Comparison of ENCODE assay signal across 9 mouse cellular contexts in the genomic region with DNA sequence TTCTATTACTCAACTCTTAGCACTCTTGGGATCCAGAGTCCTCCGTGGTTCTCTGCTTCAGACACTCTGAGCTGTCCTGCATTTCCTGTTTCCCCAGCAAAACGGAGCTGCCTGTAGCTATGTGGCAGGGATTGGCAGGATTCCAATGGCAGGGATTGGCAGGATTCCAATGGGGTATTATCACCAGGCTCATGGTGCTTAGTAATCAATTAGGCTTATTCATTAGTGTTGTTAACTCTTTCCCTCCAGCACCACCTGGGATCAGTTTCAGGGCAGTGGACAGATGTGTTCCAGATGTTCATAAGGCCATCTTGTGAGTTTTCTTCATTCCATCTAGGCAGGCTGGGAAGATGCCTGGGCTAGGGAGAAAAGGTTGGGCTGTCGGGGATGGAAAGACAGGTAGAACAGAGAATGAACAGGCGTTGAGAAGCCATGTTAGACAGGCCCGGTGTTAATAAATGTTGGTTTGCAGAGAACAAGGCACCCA.
A peak's percentile ranks its signal among the peaks of the same experiment; 100 is the strongest.
DNase-seq lines count a peak whose midpoint lies in the region; ATAC-seq and TF ChIP-seq lines count a peak whose summit lies in the region.
"Had no signal": no experiment of that assay in that cellular context is flagged by ENCODE, and none has a peak within 500 bp of the region (broad histone marks: within the 10 kb centered on the region; RNA-seq: fewer than 3 reads in every experiment).

No protein-coding gene starts in this region.

- WGBS in heart, embryonic 12.5 days: 40% methylated on average over 5 of the region's 5 CpGs
- 44% methylated on average over 5 of the region's 5 CpGs for WGBS in heart, adult 2 months
- 29% methylated on average over 5 of the region's 5 CpGs for WGBS in cerebellum, adult 2 months
- WGBS in forebrain, postnatal 0 days: 15% methylated on average over 5 of the region's 5 CpGs
- 45% methylated on average over 5 of the region's 5 CpGs for WGBS in neural tube, embryonic 12.5 days

- no peak for DNase-seq in heart, adult 2 months
- DNase-seq in cerebellum, adult 2 months: peak; percentile 33 to 39
- DNase-seq in forebrain, postnatal 0 days: peak; percentile 87
- peak; percentile 52 to 58 for DNase-seq in kidney, postnatal 4 days
- DNase-seq in gastrocnemius, postnatal 14 days: no peak

- no peak for TF ChIP-seq EP300 in heart, adult 2 months (IDR thresholded peaks at IDR 0.05; ENCODE audit: insufficient read depth, low read depth, low read length)

- peak overlapping the region; percentile 41 for H3K4me2 ChIP-seq in heart, embryonic 12.5 days
- H3K4me2 ChIP-seq in forebrain, postnatal 0 days (ENCODE audit: low read depth): 0 out of 2 replicates have a peak overlapping the region, but pooled peaks have one; percentile 17
- H3K4me2 ChIP-seq in neural tube, embryonic 12.5 days (replicated peaks): no peak overlapping the region

- no peaks in the 10 kb centered on the region for H3K79me2 ChIP-seq in heart, adult 2 months (replicated peaks; ENCODE audit: control insufficient read depth, insufficient read depth, low read length)

- no peak overlapping the region for H3K4me3 ChIP-seq in heart, embryonic 12.5 days
- H3K4me3 ChIP-seq in heart, adult 2 months: no peak overlapping the region
- no peak overlapping the region for H3K4me3 ChIP-seq in cerebellum, adult 2 months (replicated peaks; ENCODE audit: insufficient read depth, low read depth, low read length)
- no peak overlapping the region for H3K4me3 ChIP-seq in forebrain, postnatal 0 days (ENCODE audit: low read depth, low read length)
- H3K4me3 ChIP-seq in neural tube, embryonic 12.5 days: no peak overlapping the region
- H3K4me3 ChIP-seq: erythroblast, embryonic 14.5 days had no signal

- no peaks in the 10 kb centered on the region for H3K9me3 ChIP-seq in heart, embryonic 12.5 days (replicated peaks)
- no peaks in the 10 kb centered on the region for H3K9me3 ChIP-seq in forebrain, postnatal 0 days (ENCODE audit: low read length)
- H3K9me3 ChIP-seq in neural tube, embryonic 12.5 days: no peaks in the 10 kb centered on the region

- H3K27ac ChIP-seq in heart, embryonic 12.5 days (ENCODE audit: poor library complexity, severe bottlenecking): 0 out of 2 replicates have a peak overlapping the region, but pooled peaks have one; percentile 26
- no peak overlapping the region for H3K27ac ChIP-seq in heart, adult 2 months
- H3K27ac ChIP-seq in cerebellum, adult 2 months (ENCODE audit: insufficient read depth, low read length): no peak overlapping the region
- H3K27ac ChIP-seq in forebrain, postnatal 0 days (ENCODE audit: low read depth, low read length): no peak overlapping the region
- H3K27ac ChIP-seq in neural tube, embryonic 12.5 days: no peak overlapping the region

- TF ChIP-seq CTCF in heart, adult 2 months (IDR thresholded peaks at IDR 0.05): no peak
- no peak for TF ChIP-seq CTCF in cerebellum, adult 2 months (IDR thresholded peaks at IDR 0.05; ENCODE audit: borderline replicate concordance, insufficient read depth, low read depth, low read length)
- no peak for TF ChIP-seq CTCF in forebrain, postnatal 0 days (IDR thresholded peaks at IDR 0.05; ENCODE audit: low read depth)

- peak; percentile 76 for ATAC-seq in heart, embryonic 12.5 days (ENCODE audit: insufficient number of reproducible peaks, low FRiP score)
- peak; percentile 77 for ATAC-seq in forebrain, postnatal 0 days
- ATAC-seq in neural tube, embryonic 12.5 days (ENCODE audit: low FRiP score, low read depth): peak; percentile 93
- ATAC-seq in megakaryocyte, adult 5-6 weeks (ENCODE audit: poor library complexity, severe bottlenecking): no peak

- intact Hi-C loops in heart, adult 2 months (cut with DNase I): no loop called here
- intact Hi-C loops in gastrocnemius, postnatal 14 days (cut with DNase I; ENCODE audit: low total_unique reads): no loop called here

- no peak for TF ChIP-seq POLR2A in heart, adult 2 months (IDR thresholded peaks at IDR 0.05; ENCODE audit: insufficient read depth, low read depth, low read length)
- no peak for TF ChIP-seq POLR2A in cerebellum, adult 2 months (IDR thresholded peaks at IDR 0.05; ENCODE audit: borderline replicate concordance, insufficient read depth, low read length)

- H3K36me3 ChIP-seq in heart, embryonic 12.5 days: no peaks in the 10 kb centered on the region
- H3K36me3 ChIP-seq in heart, adult 2 months (ENCODE audit: control insufficient read depth, insufficient read depth, low read length): no peaks in the 10 kb centered on the region
- no peaks in the 10 kb centered on the region for H3K36me3 ChIP-seq in forebrain, postnatal 0 days (ENCODE audit: insufficient read depth)
- no peaks in the 10 kb centered on the region for H3K36me3 ChIP-seq in neural tube, embryonic 12.5 days

- H3K9ac ChIP-seq in heart, embryonic 12.5 days: no peak overlapping the region
- no peak overlapping the region for H3K9ac ChIP-seq in heart, adult 2 months (ENCODE audit: low read depth, low read length)
- H3K9ac ChIP-seq in forebrain, postnatal 0 days: no peak overlapping the region
- no peak overlapping the region for H3K9ac ChIP-seq in neural tube, embryonic 12.5 days

- H3K27me3 ChIP-seq in heart, embryonic 12.5 days (replicated peaks): no peaks in the 10 kb centered on the region
- H3K27me3 ChIP-seq in heart, adult 2 months (ENCODE audit: control insufficient read depth, insufficient read depth, low read length): no peaks in the 10 kb centered on the region
- H3K27me3 ChIP-seq in cerebellum, adult 2 months (ENCODE audit: control insufficient read depth, insufficient read depth, low read length): no peaks in the 10 kb centered on the region
- H3K27me3 ChIP-seq in forebrain, postnatal 0 days (ENCODE audit: insufficient read depth, low read length): no peaks in the 10 kb centered on the region
- no peaks in the 10 kb centered on the region for H3K27me3 ChIP-seq in neural tube, embryonic 12.5 days (replicated peaks)

- H3K4me1 ChIP-seq in heart, embryonic 12.5 days (replicated peaks): peaks cover 36% of the 10 kb centered on the region
- no peaks in the 10 kb centered on the region for H3K4me1 ChIP-seq in heart, adult 2 months (ENCODE audit: control insufficient read depth, insufficient read depth, low read length)
- H3K4me1 ChIP-seq in cerebellum, adult 2 months (ENCODE audit: control insufficient read depth, insufficient read depth, low read length): peaks cover 10% of the 10 kb centered on the region; the same call in 1 of the 2 replicates
- H3K4me1 ChIP-seq in forebrain, postnatal 0 days (ENCODE audit: insufficient read depth): peaks cover 10% of the 10 kb centered on the region; the same call in 1 of the 2 replicates
- H3K4me1 ChIP-seq in neural tube, embryonic 12.5 days: no peaks in the 10 kb centered on the region

Comparison
In these comparisons a context has a peak if more than half of its experiments do, and no peak if none do; other contexts are left out.
1. DNase-seq: peak in cerebellum, adult 2 months (2 of 2), forebrain, postnatal 0 days (single experiment) and kidney, postnatal 4 days (2 of 2); none in heart, adult 2 months (0 of 2) and gastrocnemius, postnatal 14 days (single experiment).